Mouse (Mus musculus) spleen, postnatal 4 days (tissue): ENCODE results near the gene Zcchc17.

Experiments
- DNase-seq, 2 experiments: peaks; one replicate each; pipeline ENCODE4 v3.0.0; 2022; ENCODE audit warnings: low spot score in 2 of 2

The Zcchc17 gene

GRCm38 (mm10) chr4:130286531-130286930 lies 73.2 kb downstream of the Zcchc17 start:
- no peak for DNase-seq

- no peak for DNase-seq
Observed at GRCm38 (mm10) chr4:130283826-130284225, 75.9 kb downstream of the Zcchc17 start.

GRCm38 (mm10) chr4:130282856-130283255 lies 76.9 kb downstream of the Zcchc17 start:
- no peak for DNase-seq

GRCm38 (mm10) chr4:130279105-130279504 lies 80.6 kb downstream of the Zcchc17 start, which contains the start of gene Serinc2:
TSS of gene Serinc2 (minus strand) at chr4:130279205.
- DNase-seq: no peak

- DNase-seq: no peak
Observed at GRCm38 (mm10) chr4:130276573-130277176, 83.1 kb downstream of the Zcchc17 start.

- DNase-seq: no peak
Observed at GRCm38 (mm10) chr4:130275823-130276105, 84.0 kb downstream of the Zcchc17 start.

- DNase-seq: no peak
Observed at GRCm38 (mm10) chr4:130275016-130275822, 84.5 kb downstream of the Zcchc17 start.

- DNase-seq: no peak
Observed at GRCm38 (mm10) chr4:130274346-130275015, 85.3 kb downstream of the Zcchc17 start.

GRCm38 (mm10) chr4:130273698-130274345 lies 85.9 kb downstream of the Zcchc17 start:
- no peak for DNase-seq

- no peak for DNase-seq
Observed at GRCm38 (mm10) chr4:130270611-130271347, 89.0 kb downstream of the Zcchc17 start.

- no peak for DNase-seq
Observed at GRCm38 (mm10) chr4:130270089-130270488, 89.7 kb downstream of the Zcchc17 start.

- no peak for DNase-seq
Observed at GRCm38 (mm10) chr4:130268736-130269135, 91.0 kb downstream of the Zcchc17 start.

GRCm38 (mm10) chr4:130267069-130267468 lies 92.7 kb downstream of the Zcchc17 start:
- no peak for DNase-seq

- DNase-seq: no peak
Observed at GRCm38 (mm10) chr4:130266601-130267000, 93.1 kb downstream of the Zcchc17 start.
